8 mouse cellular contexts compared by ENCODE assay signal in the genomic region with DNA sequence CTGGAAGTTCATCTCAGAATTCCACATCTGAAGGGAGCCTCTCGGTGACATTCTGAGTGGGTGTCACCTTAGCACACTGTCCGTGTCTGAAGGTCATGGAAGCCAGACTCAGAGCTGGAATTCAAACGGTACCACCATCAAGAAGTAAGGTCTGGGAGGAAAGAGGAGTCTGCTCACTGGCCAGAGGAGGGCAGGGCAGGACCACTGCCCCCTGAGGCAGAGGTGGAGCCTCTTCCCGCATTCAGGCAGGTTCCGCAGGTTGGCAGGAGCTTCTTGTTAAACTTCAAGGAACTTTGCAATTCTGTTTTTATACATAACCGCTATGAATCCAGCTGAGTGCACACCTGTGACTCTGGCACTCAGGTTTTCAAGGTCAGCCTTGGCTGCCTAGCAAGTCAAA.
DNase-seq lines count a peak whose midpoint lies in the region; ATAC-seq and TF ChIP-seq lines count a peak whose summit lies in the region.
"Had no signal": no experiment of that assay in that cellular context is flagged by ENCODE, and none has a peak within 500 bp of the region (broad histone marks: within the 10 kb centered on the region; RNA-seq: fewer than 3 reads in every experiment).

No protein-coding gene starts in this region.

- intact Hi-C loops in left cerebral cortex, adult 2 months (cut with DNase I) = no loop called here
- intact Hi-C loops in heart, postnatal 10 days (cut with DNase I) = loop anchor here (5.0 kb wide), 1 partner anchor 229 kb away; the partner anchor contains the start of gene Sipa1l2

- no peak for DNase-seq in left cerebral cortex, adult 2 months (ENCODE audit: extremely low spot score in 1 of 2, low spot score in 2 of 2)
- no peak for DNase-seq in left cerebral cortex, adult 11 months (ENCODE audit: low spot score)
- peak; percentile 30 for DNase-seq in R1 (ENCODE audit: low read depth, low spot score)
- peak; percentile 38 to 54 for DNase-seq in heart, postnatal 10 days
- DNase-seq in liver, postnatal 0 days = peak; percentile 33
- DNase-seq in layer of hippocampus, postnatal 36 days = no peak
- DNase-seq in right cerebral cortex, postnatal 14 days = no peak
- DNase-seq: left cerebral cortex, postnatal 4 days had no signal

- H3K4me1 ChIP-seq in liver, postnatal 0 days (ENCODE audit: insufficient read depth) = peaks cover 7% of the 10 kb centered on the region

- no peak overlapping the region for H3K27ac ChIP-seq in left cerebral cortex, adult 2 months
- no peak overlapping the region for H3K27ac ChIP-seq in liver, postnatal 0 days (ENCODE audit: low read depth)

- no peak for TF ChIP-seq EP300 in liver, postnatal 0 days (IDR thresholded peaks at IDR 0.05; ENCODE audit: low read depth)

- WGBS in liver, postnatal 0 days (ENCODE audit: insufficient replicate concordance) = 45% methylated on average over 6 of the region's 6 CpGs

- H3K9me3 ChIP-seq in liver, postnatal 0 days (ENCODE audit: low read length) = no peaks in the 10 kb centered on the region

- no peak overlapping the region for H3K4me3 ChIP-seq in left cerebral cortex, adult 2 months
- H3K4me3 ChIP-seq in liver, postnatal 0 days (ENCODE audit: low read depth, low read length) = no peak overlapping the region

- H3K27me3 ChIP-seq in liver, postnatal 0 days (ENCODE audit: insufficient read depth, low read length) = no peaks in the 10 kb centered on the region

- H3K9ac ChIP-seq in liver, postnatal 0 days (replicated peaks) = no peak overlapping the region

- peak; percentile 31; the same call in 1 of the 2 replicates for ATAC-seq in liver, postnatal 0 days

- H3K4me2 ChIP-seq in liver, postnatal 0 days (ENCODE audit: low read depth, low read length) = no peak overlapping the region

- H3K36me3 ChIP-seq in liver, postnatal 0 days (replicated peaks; ENCODE audit: insufficient read depth, low read length) = no peaks in the 10 kb centered on the region

- TF ChIP-seq CTCF in left cerebral cortex, adult 2 months (IDR thresholded peaks at IDR 0.05) = peak; percentile 38
- TF ChIP-seq CTCF in liver, postnatal 0 days (IDR thresholded peaks at IDR 0.05; ENCODE audit: low read depth) = peak; percentile 72

Comparison
In these comparisons a context has a peak if more than half of its experiments do, and no peak if none do; other contexts are left out.
1. DNase-seq: peak in R1 (single experiment), heart, postnatal 10 days (2 of 2) and liver, postnatal 0 days (single experiment); none in left cerebral cortex, adult 2 months (0 of 2), left cerebral cortex, adult 11 months (single experiment), layer of hippocampus, postnatal 36 days (0 of 2) and right cerebral cortex, postnatal 14 days (single experiment).